Mouse (Mus musculus): ENCODE measurements at regions not wholly inside any gene's neighbourhood (a gene's known extent, or its start where the extent isn't known, plus 50 kb on each side); places are given as distances from the start of the nearest gene placed in this dataset.

DNA sequence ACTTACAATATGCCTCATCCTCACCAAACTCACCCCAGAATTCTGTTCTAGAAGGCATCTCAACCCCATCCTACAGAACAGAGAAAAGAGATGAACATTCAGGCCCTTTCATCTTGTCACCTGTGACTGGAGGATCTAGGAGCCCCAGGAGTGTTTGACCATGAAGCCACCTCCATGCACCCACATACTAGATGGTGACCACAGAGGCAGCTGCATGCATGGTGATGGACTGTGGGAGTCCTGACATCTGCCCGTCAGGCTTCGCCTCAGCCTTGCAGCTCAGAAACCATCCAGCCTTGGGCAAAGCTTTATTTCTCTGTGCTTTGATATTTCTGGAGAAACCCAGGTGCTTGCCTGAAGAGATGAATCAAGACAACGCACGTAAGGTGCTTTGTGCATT, 74.8 kb upstream of the Il12b start:
- Histone ChIP-seq H3K4me1 (ENCODE audit: control insufficient read depth in 2 of 2, insufficient read depth in 2 of 2, low read length in 2 of 2) (no peaks in the 10 kb centered on the region), H3K9me3 (ENCODE audit: control insufficient read depth, low read length) (no peaks in the 10 kb centered on the region), H3K4me3 (ENCODE audit: control insufficient read depth in 1 of 2, insufficient read depth in 1 of 2, low read depth in 1 of 2, low read length in 2 of 2) (no peak overlapping the region), H3K27me3 (ENCODE audit: control insufficient read depth, insufficient read depth, low read length) (no peaks in the 10 kb centered on the region), H3K9ac (ENCODE audit: low read length) (no peak overlapping the region), H3K27ac (replicated peaks in 1 of 2; ENCODE audit: control insufficient read depth in 1 of 2, insufficient read depth in 1 of 2, low read depth in 2 of 2, low read length in 2 of 2) (no peak overlapping the region), H3K4me2 (ENCODE audit: low read length) (no peak overlapping the region), H3K36me3 (ENCODE audit: control insufficient read depth, insufficient read depth, low read length) (no peaks in the 10 kb centered on the region)
- no peak for ATAC-seq (ENCODE audit: insufficient number of reproducible peaks, insufficient read depth, low FRiP score, low read depth)
- WGBS = 90% methylated on average over 4 of the region's 4 CpGs

DNA sequence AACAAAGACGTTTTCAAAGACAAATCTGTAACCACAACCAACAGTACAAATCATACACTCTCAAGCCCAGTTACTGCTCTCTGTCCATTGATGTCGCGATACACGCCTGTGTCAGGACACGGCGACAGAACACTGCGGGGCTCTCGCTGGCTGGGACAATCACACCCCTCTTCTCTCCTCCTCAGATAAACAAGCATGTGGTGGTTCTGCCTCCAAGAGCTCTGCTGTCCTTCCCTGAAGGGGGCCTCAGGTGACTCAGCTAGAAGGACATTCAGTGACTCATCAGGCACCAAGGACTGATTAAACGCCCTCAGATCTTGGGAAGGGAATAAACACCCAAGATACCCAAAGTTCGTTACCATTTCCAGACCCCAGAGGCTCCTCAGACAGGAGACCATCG, 74.3 kb upstream of the Il12b start:
- Histone ChIP-seq H3K4me3 (ENCODE audit: control insufficient read depth in 1 of 2, insufficient read depth in 1 of 2, low read depth in 1 of 2, low read length in 2 of 2) (no peak overlapping the region), H3K36me3 (ENCODE audit: control insufficient read depth, insufficient read depth, low read length) (no peaks in the 10 kb centered on the region), H3K27me3 (ENCODE audit: control insufficient read depth, insufficient read depth, low read length) (no peaks in the 10 kb centered on the region), H3K27ac (replicated peaks in 1 of 2; ENCODE audit: control insufficient read depth in 1 of 2, insufficient read depth in 1 of 2, low read depth in 2 of 2, low read length in 2 of 2) (no peak overlapping the region), H3K4me1 (ENCODE audit: control insufficient read depth in 2 of 2, insufficient read depth in 2 of 2, low read length in 2 of 2) (no peaks in the 10 kb centered on the region), H3K4me2 (ENCODE audit: low read length) (no peak overlapping the region), H3K9ac (ENCODE audit: low read length) (no peak overlapping the region), H3K9me3 (ENCODE audit: control insufficient read depth, low read length) (no peaks in the 10 kb centered on the region)
- no peak for ATAC-seq (ENCODE audit: insufficient number of reproducible peaks, insufficient read depth, low FRiP score, low read depth)
- 69% methylated on average over 11 of the region's 11 CpGs for WGBS

DNA sequence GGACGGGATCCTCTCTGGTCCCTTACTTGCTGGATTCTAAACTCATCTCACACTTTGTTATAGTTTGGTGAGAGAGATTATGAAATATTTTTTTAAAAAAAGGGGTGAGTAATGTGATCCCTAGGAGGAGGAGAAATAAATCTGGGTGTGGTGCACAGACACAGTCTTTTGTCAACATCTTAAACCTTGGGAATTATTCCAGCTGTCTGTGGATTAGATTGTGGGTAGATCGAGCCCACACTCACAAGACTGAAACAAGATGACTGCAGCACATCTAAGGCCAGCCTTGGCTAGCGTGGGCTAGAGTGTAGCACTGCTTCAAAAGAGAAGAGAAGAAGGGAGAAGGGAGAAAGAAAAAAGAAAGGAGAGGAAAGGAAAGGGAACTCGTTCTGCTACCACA, 70.4 kb upstream of the Il12b start:
- H3K27ac ChIP-seq (replicated peaks in 1 of 2; ENCODE audit: control insufficient read depth in 1 of 2, insufficient read depth in 1 of 2, low read depth in 2 of 2, low read length in 2 of 2) = no peak overlapping the region
- ATAC-seq (ENCODE audit: insufficient number of reproducible peaks, insufficient read depth, low FRiP score, low read depth) = no peak
- H3K4me1 ChIP-seq (ENCODE audit: control insufficient read depth in 2 of 2, insufficient read depth in 2 of 2, low read length in 2 of 2) = no peaks in the 10 kb centered on the region
- no peak overlapping the region for H3K4me2 ChIP-seq (ENCODE audit: low read length)
- H3K36me3 ChIP-seq (ENCODE audit: control insufficient read depth, insufficient read depth, low read length) = no peaks in the 10 kb centered on the region
- 72% methylated on average over 4 of the region's 4 CpGs for WGBS
- no peak overlapping the region for H3K9ac ChIP-seq (ENCODE audit: low read length)
- H3K27me3 ChIP-seq (ENCODE audit: control insufficient read depth, insufficient read depth, low read length) = 0 out of 2 replicates have a peak, but pooled peaks cover 4% of the 10 kb centered on the region
- H3K9me3 ChIP-seq (ENCODE audit: control insufficient read depth, low read length) = no peaks in the 10 kb centered on the region
- H3K4me3 ChIP-seq (ENCODE audit: control insufficient read depth in 1 of 2, insufficient read depth in 1 of 2, low read depth in 1 of 2, low read length in 2 of 2) = no peak overlapping the region

DNA sequence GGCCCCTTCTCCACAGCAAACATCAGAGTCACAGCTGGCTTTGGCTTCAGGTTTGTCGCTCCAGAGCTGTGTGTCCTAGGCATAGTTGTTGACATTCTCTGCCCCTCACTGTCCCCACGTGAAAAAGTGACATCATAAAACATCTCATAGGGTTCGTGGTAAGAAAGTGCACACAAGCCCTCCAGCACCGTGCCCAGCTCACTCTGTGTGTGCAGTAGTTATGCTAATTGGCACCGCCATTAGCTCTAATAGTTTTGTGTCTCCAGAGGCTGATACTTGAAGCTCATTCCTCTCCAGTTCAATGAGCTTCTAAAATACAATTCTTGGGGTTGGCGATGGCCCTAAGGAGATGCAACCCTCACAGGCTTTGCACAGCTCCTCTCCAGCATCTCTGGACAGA, 69.4 kb upstream of the Il12b start:
- WGBS = 77% methylated on average over 6 of the region's 6 CpGs
- ATAC-seq (ENCODE audit: insufficient number of reproducible peaks, insufficient read depth, low FRiP score, low read depth) = no peak
- no peak overlapping the region for H3K4me3 ChIP-seq (ENCODE audit: control insufficient read depth in 1 of 2, insufficient read depth in 1 of 2, low read depth in 1 of 2, low read length in 2 of 2)
- no peak overlapping the region for H3K9ac ChIP-seq (ENCODE audit: low read length)
- no peaks in the 10 kb centered on the region for H3K4me1 ChIP-seq (ENCODE audit: control insufficient read depth in 2 of 2, insufficient read depth in 2 of 2, low read length in 2 of 2)
- no peaks in the 10 kb centered on the region for H3K9me3 ChIP-seq (ENCODE audit: control insufficient read depth, low read length)
- no peak overlapping the region for H3K4me2 ChIP-seq (ENCODE audit: low read length)
- H3K27me3 ChIP-seq (ENCODE audit: control insufficient read depth, insufficient read depth, low read length) = 0 out of 2 replicates have a peak, but pooled peaks cover 4% of the 10 kb centered on the region
- H3K36me3 ChIP-seq (ENCODE audit: control insufficient read depth, insufficient read depth, low read length) = no peaks in the 10 kb centered on the region
- H3K27ac ChIP-seq (replicated peaks in 1 of 2; ENCODE audit: control insufficient read depth in 1 of 2, insufficient read depth in 1 of 2, low read depth in 2 of 2, low read length in 2 of 2) = no peak overlapping the region

DNA sequence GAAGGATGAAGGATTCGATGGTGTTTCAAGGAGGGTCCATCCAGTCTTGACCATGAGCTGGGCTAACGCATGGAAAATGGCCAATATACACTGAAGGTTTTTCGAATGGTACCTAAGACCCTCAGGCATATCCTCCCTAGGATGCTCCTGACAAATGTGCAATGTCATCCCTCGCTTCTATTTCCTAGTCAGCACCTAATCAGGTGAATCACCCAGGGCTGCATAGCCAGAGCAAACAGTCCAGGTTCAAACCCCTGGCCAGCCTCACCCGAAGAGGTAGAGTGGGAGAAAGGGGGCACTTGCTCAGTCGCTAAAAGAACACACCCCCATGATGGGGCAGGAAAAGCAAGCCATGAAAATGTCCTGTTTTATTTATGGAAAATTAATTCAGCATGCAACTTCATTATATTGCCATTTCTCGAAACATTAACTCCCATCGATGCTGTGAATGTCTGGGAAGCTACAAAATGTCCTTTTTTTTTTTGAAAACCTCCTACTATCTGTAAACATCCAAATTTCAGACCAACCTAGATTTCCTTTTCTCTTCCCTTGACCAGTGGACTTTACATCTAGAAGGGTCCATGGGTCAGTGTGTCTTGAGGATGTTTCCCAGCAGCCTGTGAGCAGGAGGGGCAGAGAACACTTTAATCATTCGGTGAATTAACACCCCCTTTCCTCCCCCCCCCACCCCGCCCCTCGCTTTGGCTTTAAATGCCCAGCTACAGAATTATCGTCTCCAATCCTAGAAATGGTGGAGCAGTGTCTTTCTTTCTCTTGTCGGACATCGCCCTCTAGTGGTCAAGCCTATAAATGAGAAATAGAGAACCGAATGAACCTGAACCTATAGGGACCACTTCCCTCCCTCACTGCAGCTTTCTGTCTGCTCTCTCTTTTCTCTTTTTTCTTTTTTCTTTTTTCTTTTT, 68.8 kb upstream of the Il12b start:
- Histone ChIP-seq H3K9ac (ENCODE audit: low read length) (no peak overlapping the region), H3K4me3 (ENCODE audit: control insufficient read depth in 1 of 2, insufficient read depth in 1 of 2, low read depth in 1 of 2, low read length in 2 of 2) (no peak overlapping the region), H3K9me3 (ENCODE audit: control insufficient read depth, low read length) (no peaks in the 10 kb centered on the region), H3K36me3 (ENCODE audit: control insufficient read depth, insufficient read depth, low read length) (no peaks in the 10 kb centered on the region), H3K27me3 (ENCODE audit: control insufficient read depth, insufficient read depth, low read length) (0 out of 2 replicates have a peak, but pooled peaks cover 4% of the 10 kb centered on the region), H3K27ac (replicated peaks in 1 of 2; ENCODE audit: control insufficient read depth in 1 of 2, insufficient read depth in 1 of 2, low read depth in 2 of 2, low read length in 2 of 2) (no peak overlapping the region), H3K4me1 (ENCODE audit: control insufficient read depth in 2 of 2, insufficient read depth in 2 of 2, low read length in 2 of 2) (no peaks in the 10 kb centered on the region), H3K4me2 (ENCODE audit: low read length) (no peak overlapping the region)
- ATAC-seq (ENCODE audit: insufficient number of reproducible peaks, insufficient read depth, low FRiP score, low read depth) = no peak
- 42% methylated on average over 15 of the region's 15 CpGs for WGBS

DNA sequence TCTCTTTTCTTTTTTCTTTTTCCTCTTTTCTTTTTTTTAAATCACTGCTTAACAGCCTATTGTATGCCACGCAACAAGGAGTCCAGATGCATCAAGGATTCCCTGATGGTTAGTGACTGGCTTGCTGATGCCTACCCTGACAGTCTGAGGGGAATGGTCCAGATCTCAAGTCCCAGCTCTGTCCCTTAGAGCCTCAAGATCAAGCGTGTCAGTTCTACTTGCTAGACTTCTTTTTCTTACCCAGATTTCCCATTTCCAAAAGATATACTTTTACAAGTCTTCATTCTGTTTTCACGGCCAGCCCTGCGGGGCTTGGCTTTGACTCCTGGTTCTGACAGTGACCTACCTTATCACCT, 68.1 kb upstream of the Il12b start:
- WGBS = 64% methylated on average over 4 of the region's 4 CpGs
- no peak for ATAC-seq (ENCODE audit: insufficient number of reproducible peaks, insufficient read depth, low FRiP score, low read depth)
- no peak overlapping the region for H3K4me2 ChIP-seq (ENCODE audit: low read length)
- H3K27ac ChIP-seq (replicated peaks in 1 of 2; ENCODE audit: control insufficient read depth in 1 of 2, insufficient read depth in 1 of 2, low read depth in 2 of 2, low read length in 2 of 2) = no peak overlapping the region
- H3K27me3 ChIP-seq (ENCODE audit: control insufficient read depth, insufficient read depth, low read length) = 0 out of 2 replicates have a peak, but pooled peaks cover 4% of the 10 kb centered on the region
- H3K9ac ChIP-seq (ENCODE audit: low read length) = no peak overlapping the region
- H3K9me3 ChIP-seq (ENCODE audit: control insufficient read depth, low read length) = no peaks in the 10 kb centered on the region
- no peaks in the 10 kb centered on the region for H3K4me1 ChIP-seq (ENCODE audit: control insufficient read depth in 2 of 2, insufficient read depth in 2 of 2, low read length in 2 of 2)
- no peak overlapping the region for H3K4me3 ChIP-seq (ENCODE audit: control insufficient read depth in 1 of 2, insufficient read depth in 1 of 2, low read depth in 1 of 2, low read length in 2 of 2)
- no peaks in the 10 kb centered on the region for H3K36me3 ChIP-seq (ENCODE audit: control insufficient read depth, insufficient read depth, low read length)

DNA sequence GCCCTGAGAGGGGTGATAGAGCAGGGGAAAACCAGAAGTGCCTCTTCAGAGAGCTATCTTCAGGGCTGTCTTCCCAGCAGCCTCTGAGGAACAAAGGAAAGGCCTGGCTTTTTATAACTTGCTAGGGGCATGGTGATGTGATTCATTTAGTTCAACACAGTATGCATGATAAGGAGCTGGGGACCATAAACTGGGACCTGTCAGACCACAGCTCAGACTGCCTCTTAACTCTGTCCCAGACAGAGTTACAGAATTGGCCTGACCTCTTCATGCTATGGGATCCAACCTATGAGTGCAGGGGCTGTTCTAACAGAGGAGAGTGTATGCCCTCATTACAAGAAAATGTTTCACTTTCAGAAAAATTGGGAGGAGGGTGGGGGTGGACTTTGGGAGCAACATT, 59.3 kb upstream of the Il12b start:
- no peak for ATAC-seq (ENCODE audit: insufficient number of reproducible peaks, insufficient read depth, low FRiP score, low read depth)

DNA sequence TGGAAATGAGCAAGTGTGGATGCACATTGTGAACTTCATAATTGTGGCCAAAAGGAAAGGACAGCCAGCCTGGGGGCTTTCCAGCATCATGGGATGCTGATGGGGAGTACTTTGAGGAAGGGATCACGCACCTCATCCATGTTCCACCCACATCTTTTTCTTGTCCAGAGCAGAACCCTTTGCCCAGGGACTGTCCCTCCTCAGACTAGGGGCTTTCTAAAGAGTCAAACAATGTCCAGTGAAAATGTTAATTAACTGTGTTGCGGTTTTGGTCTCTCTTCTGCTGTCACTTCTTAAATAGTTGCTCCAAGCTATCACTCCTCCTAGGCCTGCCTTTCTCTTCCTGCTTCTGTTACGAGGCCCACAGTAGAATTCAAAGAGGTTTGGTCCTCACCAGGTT, 51.6 kb upstream of the Il12b start:
- 78% methylated on average over 3 of the region's 3 CpGs for WGBS
- H3K27ac ChIP-seq (replicated peaks in 1 of 2; ENCODE audit: control insufficient read depth in 1 of 2, insufficient read depth in 1 of 2, low read depth in 2 of 2, low read length in 2 of 2) = no peak overlapping the region
- no peaks in the 10 kb centered on the region for H3K4me1 ChIP-seq (ENCODE audit: control insufficient read depth in 2 of 2, insufficient read depth in 2 of 2, low read length in 2 of 2)
- H3K4me3 ChIP-seq (ENCODE audit: control insufficient read depth in 1 of 2, insufficient read depth in 1 of 2, low read depth in 1 of 2, low read length in 2 of 2) = no peak overlapping the region
- H3K4me2 ChIP-seq (ENCODE audit: low read length) = no peak overlapping the region
- H3K9ac ChIP-seq (ENCODE audit: low read length) = no peak overlapping the region
- no peaks in the 10 kb centered on the region for H3K9me3 ChIP-seq (ENCODE audit: control insufficient read depth, low read length)
- ATAC-seq (ENCODE audit: insufficient number of reproducible peaks, insufficient read depth, low FRiP score, low read depth) = no peak
- no peaks in the 10 kb centered on the region for H3K36me3 ChIP-seq (ENCODE audit: control insufficient read depth, insufficient read depth, low read length)
- no peaks in the 10 kb centered on the region for H3K27me3 ChIP-seq (ENCODE audit: control insufficient read depth, insufficient read depth, low read length)

More for the DNA sequence above, 59.3 kb upstream of the Il12b start:
- no peaks in the 10 kb centered on the region for H3K9me3 ChIP-seq (ENCODE audit: control insufficient read depth, low read length)
- no peak overlapping the region for H3K4me2 ChIP-seq (ENCODE audit: low read length)
- H3K4me3 ChIP-seq (ENCODE audit: control insufficient read depth in 1 of 2, insufficient read depth in 1 of 2, low read depth in 1 of 2, low read length in 2 of 2) = no peak overlapping the region
- peaks cover 7 to 15% of the 10 kb centered on the region in 2 experiments for H3K4me1 ChIP-seq (ENCODE audit: control insufficient read depth in 2 of 2, insufficient read depth in 2 of 2, low read length in 2 of 2)
- H3K36me3 ChIP-seq (ENCODE audit: control insufficient read depth, insufficient read depth, low read length) = no peaks in the 10 kb centered on the region
- no peak overlapping the region for H3K9ac ChIP-seq (ENCODE audit: low read length)
- no peaks in the 10 kb centered on the region for H3K27me3 ChIP-seq (ENCODE audit: control insufficient read depth, insufficient read depth, low read length)
- peak overlapping the region; percentile 74 to 80 for H3K27ac ChIP-seq (replicated peaks in 1 of 2; ENCODE audit: control insufficient read depth in 1 of 2, insufficient read depth in 1 of 2, low read depth in 2 of 2, low read length in 2 of 2)

Data from heart, embryonic 14.5 days (tissue).